Mouse (Mus musculus): Measurements from ENCODE around the gene Clk2. TPM values are rescaled to one million over a fixed set of nuclear protein-coding genes. Genes with fewer than 3 reads are reported as not detected.

Clk2 gene
- polyA plus RNA-seq, 1 experiment = 79.4 TPM

DNA sequence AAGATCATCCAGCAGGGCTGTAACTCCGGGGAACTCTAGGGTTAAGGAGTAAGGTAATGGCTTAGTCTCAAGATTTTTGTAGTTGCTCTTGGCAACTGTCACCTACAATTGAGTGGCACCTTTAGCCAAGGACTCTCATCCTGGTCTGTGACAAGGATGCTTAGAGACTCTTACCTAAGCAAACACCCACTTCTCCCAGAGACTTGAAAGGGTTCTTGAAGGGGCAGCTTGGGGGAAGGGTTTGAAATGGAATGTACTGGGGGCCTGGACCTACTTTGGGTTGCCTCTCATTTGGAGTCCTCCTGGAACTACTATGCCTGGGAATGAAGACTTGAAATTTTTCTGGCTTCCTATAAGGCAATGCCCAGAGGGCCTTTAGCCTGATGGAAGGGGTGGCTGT, 53.7 kb downstream of the Clk2 start:
- H3K27me3 ChIP-seq (ENCODE audit: control insufficient read depth, insufficient read depth, low read length, poor library complexity, severe bottlenecking) = no peaks in the 10 kb centered on the region
- no peaks in the 10 kb centered on the region for H3K4me1 ChIP-seq (ENCODE audit: control insufficient read depth, insufficient read depth, low read length)
- H3K4me3 ChIP-seq (ENCODE audit: low read depth, low read length) = no peak overlapping the region
- H3K36me3 ChIP-seq (ENCODE audit: control insufficient read depth, insufficient read depth, low read length, poor library complexity, severe bottlenecking) = no peaks in the 10 kb centered on the region
- H3K9ac ChIP-seq (ENCODE audit: low read depth, poor library complexity, severe bottlenecking) = no peak overlapping the region
- TF ChIP-seq CTCF (IDR thresholded peaks at IDR 0.05; ENCODE audit: low read depth, low read length) (no peak), POLR2A (IDR thresholded peaks at IDR 0.05; ENCODE audit: insufficient read depth, low read length) (no peak), EP300 (IDR thresholded peaks at IDR 0.05; ENCODE audit: insufficient read depth, low read depth, low read length) (no peak)
- no peaks in the 10 kb centered on the region for H3K9me3 ChIP-seq (replicated peaks; ENCODE audit: control insufficient read depth, insufficient read depth, low read length, poor library complexity, severe bottlenecking)
- H3K27ac ChIP-seq (ENCODE audit: insufficient read depth, low read length) = no peak overlapping the region

DNA sequence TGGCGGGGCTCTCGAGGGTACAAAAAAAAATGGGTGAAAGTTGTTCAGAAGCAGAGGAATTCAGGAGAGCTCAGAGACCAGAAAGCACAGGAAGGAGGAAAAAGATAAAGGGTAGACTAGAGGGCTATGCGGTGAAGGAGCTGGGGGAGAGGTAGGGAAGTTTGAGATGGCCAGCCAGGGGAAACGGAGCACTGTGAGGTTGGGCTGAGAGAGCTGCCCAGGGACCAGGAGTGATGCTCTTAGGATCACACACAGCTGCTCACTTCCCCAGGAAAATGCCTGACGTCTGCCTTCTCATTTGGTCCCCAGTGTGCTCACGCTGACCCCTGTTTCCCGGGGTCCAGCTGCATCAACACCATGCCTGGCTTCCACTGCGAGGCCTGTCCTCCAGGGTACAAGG, 55.0 kb downstream of the Clk2 start:
- Histone ChIP-seq H3K4me1 (ENCODE audit: control insufficient read depth, insufficient read depth, low read length) (peaks cover under 1% of the 10 kb centered on the region), H3K27me3 (ENCODE audit: control insufficient read depth, insufficient read depth, low read length, poor library complexity, severe bottlenecking) (no peaks in the 10 kb centered on the region), H3K9me3 (replicated peaks; ENCODE audit: control insufficient read depth, insufficient read depth, low read length, poor library complexity, severe bottlenecking) (no peaks in the 10 kb centered on the region), H3K27ac (ENCODE audit: insufficient read depth, low read length) (no peak overlapping the region), H3K4me3 (ENCODE audit: low read depth, low read length) (no peak overlapping the region), H3K36me3 (ENCODE audit: control insufficient read depth, insufficient read depth, low read length, poor library complexity, severe bottlenecking) (no peaks in the 10 kb centered on the region), H3K9ac (ENCODE audit: low read depth, poor library complexity, severe bottlenecking) (no peak overlapping the region)
- TF ChIP-seq POLR2A (IDR thresholded peaks at IDR 0.05; ENCODE audit: insufficient read depth, low read length) (no peak), EP300 (IDR thresholded peaks at IDR 0.05; ENCODE audit: insufficient read depth, low read depth, low read length) (no peak), CTCF (IDR thresholded peaks at IDR 0.05; ENCODE audit: low read depth, low read length) (no peak)

DNA sequence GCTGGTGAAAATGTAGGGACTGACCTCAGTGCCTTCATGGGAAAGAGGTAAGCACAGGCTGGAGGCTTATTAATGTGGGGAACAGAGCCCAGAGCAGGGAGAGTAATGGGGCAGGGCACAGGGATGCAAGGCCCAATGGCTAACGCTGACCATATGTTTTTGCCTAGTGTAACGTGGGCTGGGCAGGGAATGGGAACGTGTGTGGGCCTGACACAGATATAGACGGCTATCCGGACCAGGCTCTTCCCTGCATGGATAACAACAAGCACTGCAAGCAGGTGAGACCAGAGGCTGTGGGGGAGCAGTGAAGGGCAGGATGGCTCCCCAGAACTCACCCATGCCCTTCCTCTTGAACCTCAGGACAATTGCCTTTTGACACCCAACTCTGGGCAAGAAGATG, 56.6 kb downstream of the Clk2 start:
- no peaks in the 10 kb centered on the region for H3K9me3 ChIP-seq (replicated peaks; ENCODE audit: control insufficient read depth, insufficient read depth, low read length, poor library complexity, severe bottlenecking)
- no peak overlapping the region for H3K4me3 ChIP-seq (ENCODE audit: low read depth, low read length)
- no peaks in the 10 kb centered on the region for H3K27me3 ChIP-seq (ENCODE audit: control insufficient read depth, insufficient read depth, low read length, poor library complexity, severe bottlenecking)
- H3K4me1 ChIP-seq (ENCODE audit: control insufficient read depth, insufficient read depth, low read length) = peaks cover 10% of the 10 kb centered on the region
- H3K27ac ChIP-seq (ENCODE audit: insufficient read depth, low read length) = no peak overlapping the region
- H3K9ac ChIP-seq (ENCODE audit: low read depth, poor library complexity, severe bottlenecking) = no peak overlapping the region
- no peaks in the 10 kb centered on the region for H3K36me3 ChIP-seq (ENCODE audit: control insufficient read depth, insufficient read depth, low read length, poor library complexity, severe bottlenecking)
- TF ChIP-seq CTCF (IDR thresholded peaks at IDR 0.05; ENCODE audit: low read depth, low read length) = no peak
- no peak for TF ChIP-seq EP300 (IDR thresholded peaks at IDR 0.05; ENCODE audit: insufficient read depth, low read depth, low read length)

DNA sequence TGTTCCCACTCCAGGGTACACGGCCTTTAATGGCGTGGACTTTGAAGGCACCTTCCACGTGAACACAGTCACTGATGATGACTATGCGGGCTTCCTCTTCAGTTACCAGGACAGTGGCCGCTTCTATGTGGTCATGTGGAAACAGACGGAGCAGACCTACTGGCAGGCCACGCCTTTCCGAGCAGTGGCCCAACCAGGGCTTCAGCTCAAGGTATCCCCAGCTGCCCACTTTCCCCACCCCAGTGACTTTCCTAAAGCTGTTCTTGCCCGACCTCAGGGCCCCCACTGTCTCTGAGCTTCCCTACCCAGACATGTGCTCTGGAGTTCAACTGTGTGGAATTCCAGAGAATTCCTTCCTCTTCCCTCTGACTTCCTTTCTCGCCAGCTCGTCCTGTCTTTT, 60.2 kb downstream of the Clk2 start:
- Histone ChIP-seq H3K4me1 (ENCODE audit: control insufficient read depth, insufficient read depth, low read length) (peaks cover 10% of the 10 kb centered on the region), H3K4me3 (ENCODE audit: low read depth, low read length) (no peak overlapping the region), H3K9me3 (replicated peaks; ENCODE audit: control insufficient read depth, insufficient read depth, low read length, poor library complexity, severe bottlenecking) (no peaks in the 10 kb centered on the region), H3K27me3 (ENCODE audit: control insufficient read depth, insufficient read depth, low read length, poor library complexity, severe bottlenecking) (no peaks in the 10 kb centered on the region), H3K27ac (ENCODE audit: insufficient read depth, low read length) (no peak overlapping the region), H3K36me3 (ENCODE audit: control insufficient read depth, insufficient read depth, low read length, poor library complexity, severe bottlenecking) (no peaks in the 10 kb centered on the region), H3K9ac (ENCODE audit: low read depth, poor library complexity, severe bottlenecking) (no peak overlapping the region)
- TF ChIP-seq CTCF (IDR thresholded peaks at IDR 0.05; ENCODE audit: low read depth, low read length) (no peak), POLR2A (IDR thresholded peaks at IDR 0.05; ENCODE audit: insufficient read depth, low read length) (no peak), EP300 (IDR thresholded peaks at IDR 0.05; ENCODE audit: insufficient read depth, low read depth, low read length) (no peak)

DNA sequence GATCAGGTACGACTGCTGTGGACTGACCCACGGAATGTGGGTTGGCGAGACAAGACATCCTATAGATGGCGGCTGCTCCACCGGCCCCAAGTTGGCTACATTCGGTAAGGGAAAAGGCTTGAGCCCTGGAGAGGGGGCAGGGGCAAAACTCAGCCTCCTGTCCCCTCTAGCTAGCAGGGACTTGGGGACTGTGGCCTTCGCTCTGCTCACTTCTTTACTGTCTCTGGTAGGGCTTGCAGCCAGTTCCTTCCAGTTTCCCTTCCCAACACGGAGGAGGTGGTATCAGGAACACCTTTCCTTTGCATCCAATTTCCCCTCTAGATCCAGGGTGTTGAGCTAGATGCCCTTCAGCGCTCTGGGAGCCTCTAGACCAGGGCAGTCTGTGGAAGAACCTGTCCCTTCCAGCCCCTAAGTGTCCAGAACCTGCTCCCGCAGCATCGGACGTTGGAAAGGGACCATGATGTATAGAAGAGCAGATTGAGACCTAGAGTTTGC, 60.8 kb downstream of the Clk2 start:
- no peaks in the 10 kb centered on the region for H3K36me3 ChIP-seq (ENCODE audit: control insufficient read depth, insufficient read depth, low read length, poor library complexity, severe bottlenecking)
- H3K4me3 ChIP-seq (ENCODE audit: low read depth, low read length) = peak overlapping the region; percentile 9; the same call in 1 of the 2 replicates
- H3K27ac ChIP-seq (ENCODE audit: insufficient read depth, low read length) = peak overlapping the region; percentile 64
- H3K9ac ChIP-seq (ENCODE audit: low read depth, poor library complexity, severe bottlenecking) = no peak overlapping the region
- peaks cover 10% of the 10 kb centered on the region for H3K4me1 ChIP-seq (ENCODE audit: control insufficient read depth, insufficient read depth, low read length)
- H3K27me3 ChIP-seq (ENCODE audit: control insufficient read depth, insufficient read depth, low read length, poor library complexity, severe bottlenecking) = no peaks in the 10 kb centered on the region
- no peaks in the 10 kb centered on the region for H3K9me3 ChIP-seq (replicated peaks; ENCODE audit: control insufficient read depth, insufficient read depth, low read length, poor library complexity, severe bottlenecking)
- TF ChIP-seq POLR2A (IDR thresholded peaks at IDR 0.05; ENCODE audit: insufficient read depth, low read length) = no peak
- no peak for TF ChIP-seq CTCF (IDR thresholded peaks at IDR 0.05; ENCODE audit: low read depth, low read length)
- TF ChIP-seq EP300 (IDR thresholded peaks at IDR 0.05; ENCODE audit: insufficient read depth, low read depth, low read length) = no peak

DNA sequence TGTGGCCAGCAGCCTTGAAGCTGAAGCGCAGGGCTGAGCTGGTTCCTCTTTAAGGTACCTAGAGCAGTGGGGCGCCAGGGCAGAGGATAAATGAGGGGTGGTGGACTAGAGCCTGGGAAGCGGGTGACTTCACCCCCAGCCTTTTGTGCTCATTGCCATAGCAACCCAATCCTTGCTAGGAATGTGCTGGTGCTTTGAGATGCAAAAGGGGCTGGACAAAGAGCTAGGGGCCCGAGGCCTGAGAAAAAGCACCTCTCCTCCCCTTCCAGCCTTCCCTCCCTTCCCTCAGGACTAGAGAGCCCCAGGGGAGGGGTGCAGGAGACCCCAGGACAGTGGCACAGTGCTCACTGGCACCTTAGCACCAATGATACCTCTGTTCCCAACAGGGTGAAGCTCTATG, 61.3 kb downstream of the Clk2 start:
- no peaks in the 10 kb centered on the region for H3K27me3 ChIP-seq (ENCODE audit: control insufficient read depth, insufficient read depth, low read length, poor library complexity, severe bottlenecking)
- no peaks in the 10 kb centered on the region for H3K36me3 ChIP-seq (ENCODE audit: control insufficient read depth, insufficient read depth, low read length, poor library complexity, severe bottlenecking)

More for the DNA sequence above, 61.3 kb downstream of the Clk2 start:
- peak overlapping the region; percentile 58 for H3K4me3 ChIP-seq (ENCODE audit: low read depth, low read length)
- TF ChIP-seq CTCF (IDR thresholded peaks at IDR 0.05; ENCODE audit: low read depth, low read length) (no peak), POLR2A (IDR thresholded peaks at IDR 0.05; ENCODE audit: insufficient read depth, low read length) (no peak), EP300 (IDR thresholded peaks at IDR 0.05; ENCODE audit: insufficient read depth, low read depth, low read length) (peak; percentile 84)
- H3K27ac ChIP-seq (ENCODE audit: insufficient read depth, low read length) = peak overlapping the region; percentile 68
- H3K9me3 ChIP-seq (replicated peaks; ENCODE audit: control insufficient read depth, insufficient read depth, low read length, poor library complexity, severe bottlenecking) = no peaks in the 10 kb centered on the region
- H3K9ac ChIP-seq (ENCODE audit: low read depth, poor library complexity, severe bottlenecking) = peak overlapping the region; percentile 51
- peaks cover 10% of the 10 kb centered on the region for H3K4me1 ChIP-seq (ENCODE audit: control insufficient read depth, insufficient read depth, low read length)

Measured in ES-Bruce4 (cell line).